Mouse (Mus musculus) MEL (cell line): ENCODE measurements at regions not wholly inside any gene's neighbourhood (a gene's known extent, or its start where the extent isn't known, plus 50 kb on each side); places are given as distances from the start of the nearest gene placed in this dataset.

ENCODE experiments used
- DNase-seq: peaks from one replicate; pipeline ENCODE4 v3.0.0; 2011; ENCODE audit warnings: low read depth, low spot score
- H3K27ac ChIP-seq: 2 replicates; pipeline ENCODE4 v1.5.1; 2012; ENCODE audit warnings: low read depth, mild to moderate bottlenecking, control low read depth, low read length, moderate library complexity; ENCODE audit not compliant: control insufficient read depth
- H3K27me3 ChIP-seq, 2 experiments: fragments of 150-350 bp in 1 of 2; sonication (generic) in 1 of 2; 2 replicates each; pipeline ENCODE4 v1.6.1; 2012; ENCODE audit warnings: low read length in 2 of 2, mild to moderate bottlenecking in 2 of 2, improper control_type of control experiment in 1 of 2, moderate library complexity in 1 of 2; ENCODE audit not compliant: insufficient read depth in 2 of 2, control insufficient read depth in 1 of 2
- H3K36me3 ChIP-seq, 2 experiments: 2 replicates each; pipeline ENCODE4 v1.6.1; 2012 to 2014; ENCODE audit warnings: low read length in 2 of 2, improper control_type of control experiment in 1 of 2, inconsistent platforms in 1 of 2, mild to moderate bottlenecking in 1 of 2; ENCODE audit not compliant: insufficient read depth in 2 of 2, control insufficient read depth in 1 of 2
- H3K4me1 ChIP-seq, 2 experiments: fragments of 150-350 bp in 1 of 2; sonication (generic) in 1 of 2; 2 replicates each; pipeline ENCODE4 v1.6.1; 2012; ENCODE audit warnings: low read length in 2 of 2, improper control_type of control experiment in 1 of 2, mild to moderate bottlenecking in 1 of 2; ENCODE audit not compliant: insufficient read depth in 2 of 2, control insufficient read depth in 1 of 2
- H3K4me3 ChIP-seq, 2 experiments: fragments of 150-350 bp in 1 of 2; sonication (generic) in 1 of 2; 2 replicates each; pipeline ENCODE4 v1.5.1; 2012; ENCODE audit warnings: low read depth in 2 of 2, low read length in 2 of 2, mild to moderate bottlenecking in 2 of 2, moderate library complexity in 2 of 2, control low read depth in 1 of 2, improper control_type of control experiment in 1 of 2; ENCODE audit not compliant: control insufficient read depth in 1 of 2, insufficient read depth in 1 of 2
- H3K79me2 ChIP-seq: 2 replicates; pipeline ENCODE4 v1.6.1; 2012; ENCODE audit warnings: mild to moderate bottlenecking, low read length, moderate library complexity; ENCODE audit not compliant: control insufficient read depth, poor library complexity, insufficient read depth
- H3K9ac ChIP-seq: 2 replicates; pipeline ENCODE4 v1.6.1; 2012; ENCODE audit warnings: low read depth, mild to moderate bottlenecking, control low read depth, low read length, moderate library complexity; ENCODE audit not compliant: control insufficient read depth, poor library complexity, severe bottlenecking
- H3K9me3 ChIP-seq: fragments of 150-350 bp; sonication (generic); replicated peaks from 2 replicates; pipeline ENCODE4 v1.6.1; 2012; ENCODE audit warnings: mild to moderate bottlenecking, low read length, improper control_type of control experiment, moderate library complexity; ENCODE audit not compliant: insufficient read depth
- CTCF ChIP-seq, 3 experiments: IDR thresholded peaks in 2 of 3; conservative IDR thresholded peaks in 1 of 3; 2 replicates each; pipeline ENCODE4 v1.5.1; 2011 to 2012; ENCODE audit warnings: low read length in 3 of 3, low read depth in 2 of 3, mild to moderate bottlenecking in 2 of 3, improper control_type of control experiment in 1 of 3, inconsistent platforms in 1 of 3, mixed read lengths in 1 of 3, moderate library complexity in 1 of 3; ENCODE audit not compliant: control insufficient read depth in 1 of 3, insufficient read depth in 1 of 3, poor library complexity in 1 of 3, severe bottlenecking in 1 of 3
- ELF1 ChIP-seq: IDR thresholded peaks from 2 replicates; pipeline ENCODE4 v1.6.1; 2014; ENCODE audit warnings: low read depth, mild to moderate bottlenecking, inconsistent platforms, low read length, improper control_type of control experiment, moderate library complexity
- GATA1 ChIP-seq: IDR thresholded peaks from 2 replicates; pipeline ENCODE4 v1.6.1; 2011; ENCODE audit warnings: low read depth, low read length, improper control_type of control experiment
- HCFC1 ChIP-seq: IDR thresholded peaks from 2 replicates; pipeline ENCODE4 v1.6.1; 2012; ENCODE audit warnings: low read depth, mild to moderate bottlenecking, inconsistent platforms, low read length, improper control_type of control experiment, moderate library complexity
- JUND ChIP-seq: IDR thresholded peaks from 2 replicates; pipeline ENCODE4 v1.6.1; 2011; ENCODE audit warnings: low read depth, mild to moderate bottlenecking, improper control_type of control experiment, low read length
- KAT2A ChIP-seq: conservative IDR thresholded peaks from 2 replicates; pipeline ENCODE4 v1.6.1; 2012; ENCODE audit warnings: low read depth, low read length, improper control_type of control experiment, inconsistent platforms
- MAFK ChIP-seq: IDR thresholded peaks from 2 replicates; pipeline ENCODE4 v1.6.1; 2011; ENCODE audit warnings: low read depth, mild to moderate bottlenecking, low read length, improper control_type of control experiment, borderline replicate concordance
- MAZ ChIP-seq: IDR thresholded peaks from 2 replicates; pipeline ENCODE4 v1.6.1; 2012; ENCODE audit warnings: low read depth, mild to moderate bottlenecking, inconsistent platforms, low read length, improper control_type of control experiment
- MEF2A ChIP-seq: IDR thresholded peaks from 2 replicates; pipeline ENCODE4 v1.6.1; 2014; ENCODE audit warnings: low read depth, mild to moderate bottlenecking, inconsistent platforms, low read length, improper control_type of control experiment; ENCODE audit not compliant: poor library complexity, insufficient replicate concordance, severe bottlenecking; ENCODE audit errors: extremely low read depth
- MXI1 ChIP-seq: IDR thresholded peaks from 2 replicates; pipeline ENCODE4 v1.6.1; 2011; ENCODE audit warnings: mild to moderate bottlenecking, low read depth, low read length, improper control_type of control experiment
- NRF1 ChIP-seq: IDR thresholded peaks from 2 replicates; pipeline ENCODE4 v1.6.1; 2014; ENCODE audit warnings: low read depth, mild to moderate bottlenecking, inconsistent platforms, low read length, improper control_type of control experiment, moderate library complexity; ENCODE audit not compliant: poor library complexity, insufficient read depth, severe bottlenecking
- POLR2A ChIP-seq, 2 experiments: IDR thresholded peaks; 2 replicates each; pipeline ENCODE4 v1.6.1; 2011 to 2012; ENCODE audit warnings: low read length in 2 of 2, mild to moderate bottlenecking in 2 of 2, control low read depth in 1 of 2, improper control_type of control experiment in 1 of 2, low read depth in 1 of 2, moderate library complexity in 1 of 2; ENCODE audit not compliant: control insufficient read depth in 1 of 2, insufficient read depth in 1 of 2, poor library complexity in 1 of 2
- RAD21 ChIP-seq: IDR thresholded peaks from 2 replicates; pipeline ENCODE4 v1.6.1; 2011; ENCODE audit warnings: mild to moderate bottlenecking, low read depth, low read length, improper control_type of control experiment
- RCOR1 ChIP-seq: IDR thresholded peaks from 2 replicates; pipeline ENCODE4 v1.6.1; 2012; ENCODE audit warnings: low read depth, mild to moderate bottlenecking, inconsistent platforms, low read length, improper control_type of control experiment
- SIN3A ChIP-seq: IDR thresholded peaks from 2 replicates; pipeline ENCODE4 v1.6.1; 2012; ENCODE audit warnings: low read length, improper control_type of control experiment, inconsistent platforms
- TAL1 ChIP-seq: IDR thresholded peaks from 2 replicates; pipeline ENCODE4 v1.6.1; 2012; ENCODE audit warnings: mild to moderate bottlenecking, inconsistent platforms, low read length, moderate library complexity, mixed read lengths
- TBP ChIP-seq: IDR thresholded peaks from 2 replicates; pipeline ENCODE4 v1.8.0; 2011; ENCODE audit warnings: low read depth, low read length, improper control_type of control experiment
- TCF12 ChIP-seq: IDR thresholded peaks from 2 replicates; pipeline ENCODE4 v1.6.1; 2014; ENCODE audit warnings: low read depth, mild to moderate bottlenecking, inconsistent platforms, low read length, improper control_type of control experiment, moderate library complexity
- UBTF ChIP-seq: IDR thresholded peaks from 2 replicates; pipeline ENCODE4 v1.6.1; 2012; ENCODE audit warnings: low read depth, mild to moderate bottlenecking, inconsistent platforms, low read length, improper control_type of control experiment, moderate library complexity, borderline replicate concordance; ENCODE audit not compliant: insufficient read depth
- USF1 ChIP-seq: IDR thresholded peaks from 2 replicates; pipeline ENCODE4 v1.6.1; 2014; ENCODE audit warnings: low read depth, mild to moderate bottlenecking, inconsistent platforms, low read length, improper control_type of control experiment, moderate library complexity
- USF2 ChIP-seq, 2 experiments: IDR thresholded peaks; 2 replicates each; pipeline ENCODE4 v1.6.1; 2011 to 2012; ENCODE audit warnings: improper control_type of control experiment in 2 of 2, low read length in 2 of 2, borderline replicate concordance in 1 of 2, inconsistent platforms in 1 of 2, low read depth in 1 of 2, mild to moderate bottlenecking in 1 of 2; ENCODE audit not compliant: insufficient read depth in 1 of 2
- ZC3H11A ChIP-seq: IDR thresholded peaks from 2 replicates; pipeline ENCODE4 v1.6.1; 2012; ENCODE audit warnings: low read depth, mild to moderate bottlenecking, inconsistent platforms, low read length, improper control_type of control experiment
- ZNF384 ChIP-seq: IDR thresholded peaks from 2 replicates; pipeline ENCODE4 v1.6.1; 2012; ENCODE audit warnings: low read depth, mild to moderate bottlenecking, inconsistent platforms, low read length, improper control_type of control experiment

DNA sequence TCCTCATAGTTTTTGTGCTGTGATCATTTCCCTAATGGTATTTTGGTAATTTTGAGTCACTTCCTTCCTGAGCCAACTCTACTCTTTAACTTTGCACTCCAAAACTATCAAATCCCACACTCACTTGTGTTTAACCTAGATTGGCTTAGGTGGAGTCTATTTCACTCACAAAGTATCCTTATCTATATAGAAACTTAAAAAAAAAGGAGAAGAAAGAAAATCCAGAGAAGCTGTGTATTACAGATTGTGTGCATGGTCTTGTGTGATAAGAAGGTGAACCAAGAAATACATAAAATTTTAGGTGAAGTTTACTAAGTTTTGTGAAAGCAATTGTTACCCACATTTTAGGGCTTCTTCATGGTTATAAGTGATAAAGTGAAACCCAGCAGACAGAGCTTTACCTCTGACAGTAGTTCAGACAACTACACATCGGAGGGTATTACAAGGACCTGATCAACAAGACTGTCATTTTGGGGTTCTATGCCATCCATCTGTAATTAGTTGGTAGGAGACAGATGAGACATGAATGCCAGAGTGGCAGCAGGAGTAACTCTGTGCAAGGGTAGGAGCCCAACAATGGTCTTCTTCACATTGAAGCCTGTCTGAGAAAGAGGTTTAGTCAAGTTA is 350.0 kb downstream of the Ccser2 start (continued):
- no peak for TF ChIP-seq NRF1
- TF ChIP-seq ELF1 = no peak
- peak; percentile 41 for TF ChIP-seq KAT2A
- no peak for TF ChIP-seq MAZ
- TF ChIP-seq TAL1 = peak; percentile 80
- no peak for TF ChIP-seq ZC3H11A
- TF ChIP-seq USF2 (IDR thresholded peaks at IDR 0.05; ENCODE audit: borderline replicate concordance in 1 of 2, insufficient read depth in 1 of 2, low read depth in 1 of 2, low read length in 2 of 2) = no peak
- no peak for TF ChIP-seq TBP
- peak; percentile 94 for TF ChIP-seq ZNF384
- no peak for TF ChIP-seq USF1
- TF ChIP-seq HCFC1 = no peak
- TF ChIP-seq RAD21 = no peak; the same call in 1 of the 2 replicates
- TF ChIP-seq POLR2A (IDR thresholded peaks at IDR 0.05; ENCODE audit: control insufficient read depth in 1 of 2, insufficient read depth in 1 of 2, low read depth in 1 of 2, low read length in 2 of 2, poor library complexity in 1 of 2) = no peak
- 0 out of 2 replicates have a peak, but pooled peaks have one; percentile 22 for TF ChIP-seq MEF2A
- peak; percentile 84 for TF ChIP-seq GATA1
- peak; percentile 94 for TF ChIP-seq RCOR1
- TF ChIP-seq SIN3A = peak; percentile 45; the same call in 1 of the 2 replicates
- TF ChIP-seq TCF12 = peak; percentile 97
- TF ChIP-seq JUND = no peak
- TF ChIP-seq MAFK = peak; percentile 45; the same call in 1 of the 2 replicates
- no peak for TF ChIP-seq UBTF
- 0 out of 2 replicates have a peak, but pooled peaks have one; percentile 27 for TF ChIP-seq MXI1
- TF ChIP-seq, all 39 proteins: peak for 14

GRCm38 (mm10) chr14:36617987-36618386 is 350.6 kb downstream of the Ccser2 start:
- no peak for TF ChIP-seq CTCF (IDR thresholded peaks at IDR 0.05 in 2 of 3, conservative IDR thresholded peaks at IDR 0.05 in 1 of 3; ENCODE audit: control insufficient read depth in 1 of 3, insufficient read depth in 1 of 3, low read depth in 2 of 3, low read length in 3 of 3, poor library complexity in 1 of 3, severe bottlenecking in 1 of 3)
- TF ChIP-seq ZNF384 = no peak
- TF ChIP-seq TCF12 = no peak
- H3K27ac ChIP-seq = peak overlapping the region; percentile 72

More at GRCm38 (mm10) chr14:36617987-36618386, 350.6 kb downstream of the Ccser2 start:
- H3K27me3 ChIP-seq = no peaks in the 10 kb centered on the region
- peaks cover 7 to 8% of the 10 kb centered on the region in 2 experiments for H3K4me1 ChIP-seq
- H3K9me3 ChIP-seq = no peaks in the 10 kb centered on the region
- no peak for DNase-seq
- H3K36me3 ChIP-seq = peaks cover 0 to 3% of the 10 kb centered on the region in 2 experiments; a peak in 1 of 4 replicates
- no peaks in the 10 kb centered on the region for H3K79me2 ChIP-seq
- H3K4me3 ChIP-seq = 0 out of 4 replicates have a peak overlapping the region, but pooled peaks of 1 of the 2 experiments have one; percentile 29
- no peak overlapping the region for H3K9ac ChIP-seq
